Mouse (Mus musculus): Measurements from ENCODE around the gene Secisbp2. TPM values are rescaled to one million over a fixed set of nuclear protein-coding genes. Genes with fewer than 3 reads are reported as not detected.

The Secisbp2 gene
- total RNA-seq, 2 experiments from 2014 or later: 17.1 to 19.6 TPM

DNA sequence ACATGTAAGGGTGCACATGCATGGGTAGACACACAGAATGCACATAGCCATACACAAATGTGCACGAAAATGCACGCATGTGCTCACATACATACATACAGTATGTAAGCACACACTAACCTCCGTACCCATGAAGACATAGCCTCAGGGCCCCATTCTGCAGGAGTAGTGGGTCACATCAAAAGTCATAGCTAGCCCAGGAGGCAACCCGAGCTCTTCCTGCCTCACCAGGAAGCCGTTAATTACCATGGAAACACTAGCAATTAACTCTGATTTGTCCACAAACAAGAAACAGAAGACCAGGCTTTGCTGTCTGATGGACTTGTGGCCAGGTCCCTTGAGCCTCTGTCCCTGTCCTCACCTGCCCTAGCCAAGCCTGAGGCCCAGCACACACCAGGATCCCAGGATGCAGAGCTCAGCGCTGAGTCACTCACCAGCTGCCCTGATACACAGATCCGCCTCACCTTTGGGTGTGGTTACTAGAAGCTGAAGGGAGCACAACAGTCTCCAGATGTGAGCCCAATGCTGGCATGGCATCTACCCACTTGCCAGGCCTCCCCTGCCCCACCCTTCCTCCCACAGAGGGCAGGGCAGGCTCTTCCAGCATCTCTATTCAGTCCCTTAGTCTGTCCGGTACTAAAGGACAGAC, 74.6 kb downstream of the Secisbp2 start:
- no peak for DNase-seq (ENCODE audit: extremely low spot score in 1 of 2, low spot score in 1 of 2)

DNA sequence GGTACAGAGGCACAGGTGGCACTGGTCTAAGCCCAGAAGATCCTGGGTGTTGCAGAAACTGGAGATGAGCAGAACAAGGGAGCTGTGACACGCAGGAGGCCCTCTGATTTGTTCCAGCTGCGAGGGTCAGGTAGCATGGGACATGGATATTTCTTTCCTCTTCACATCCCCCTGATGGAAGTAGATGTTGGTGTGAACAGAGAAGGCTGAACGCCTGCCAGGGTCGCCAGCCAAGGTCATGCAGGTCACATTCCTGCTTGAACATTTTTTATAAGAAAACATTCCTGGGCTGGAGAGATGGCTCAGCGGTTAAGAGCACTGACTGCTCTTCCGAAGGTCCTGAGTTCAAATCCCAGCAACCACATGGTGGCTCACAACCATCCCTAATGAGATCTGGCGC, 75.9 kb downstream of the Secisbp2 start:
- no peak for DNase-seq (ENCODE audit: extremely low spot score in 1 of 2, low spot score in 1 of 2)

DNA sequence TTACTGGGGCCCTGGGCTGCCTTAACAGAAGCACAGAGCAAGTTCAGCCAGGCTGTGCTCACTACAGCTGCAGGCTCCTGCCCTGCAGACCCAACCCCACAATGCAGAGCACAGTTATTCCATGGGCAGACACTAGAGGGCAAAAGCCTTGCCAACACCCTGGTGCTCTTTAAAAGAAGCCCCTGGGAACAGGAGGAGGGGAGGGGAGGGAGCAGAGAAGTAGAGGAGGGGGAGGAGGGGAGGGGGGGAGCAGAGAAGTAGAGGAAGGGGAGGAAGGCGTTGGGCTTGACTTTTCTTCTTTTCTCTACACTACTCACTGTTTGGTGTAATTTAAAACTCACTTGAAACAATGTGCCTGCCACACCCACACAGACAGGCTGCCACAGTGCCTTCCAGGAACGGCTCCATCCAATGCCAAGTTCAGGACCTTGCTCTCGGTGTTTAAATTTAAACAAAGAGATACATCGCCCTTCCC, 78.4 kb downstream of the Secisbp2 start:
- no peak for DNase-seq (ENCODE audit: extremely low spot score in 1 of 2, low spot score in 1 of 2)

DNA sequence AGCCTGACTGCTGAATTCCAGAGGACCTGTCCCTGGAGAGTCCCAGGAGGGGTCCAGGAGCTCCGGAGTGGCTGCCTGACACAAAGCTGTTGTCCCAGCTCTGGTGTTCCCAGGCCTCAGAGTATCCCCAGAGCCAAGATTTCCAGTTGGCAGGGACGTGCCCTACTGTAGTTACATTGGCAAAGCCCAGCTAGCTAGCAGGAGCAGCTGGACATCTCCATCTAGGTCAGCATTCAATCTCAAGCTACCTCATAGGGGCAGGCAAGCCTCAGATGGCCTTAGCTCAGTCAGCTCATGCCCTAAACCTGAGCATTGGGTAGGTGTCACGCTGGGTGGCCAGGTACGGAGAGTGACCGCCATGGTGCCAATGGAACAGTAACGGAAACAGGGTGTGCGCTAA, 80.0 kb downstream of the Secisbp2 start:
- DNase-seq (ENCODE audit: extremely low spot score in 1 of 2, low spot score in 1 of 2): no peak

DNA sequence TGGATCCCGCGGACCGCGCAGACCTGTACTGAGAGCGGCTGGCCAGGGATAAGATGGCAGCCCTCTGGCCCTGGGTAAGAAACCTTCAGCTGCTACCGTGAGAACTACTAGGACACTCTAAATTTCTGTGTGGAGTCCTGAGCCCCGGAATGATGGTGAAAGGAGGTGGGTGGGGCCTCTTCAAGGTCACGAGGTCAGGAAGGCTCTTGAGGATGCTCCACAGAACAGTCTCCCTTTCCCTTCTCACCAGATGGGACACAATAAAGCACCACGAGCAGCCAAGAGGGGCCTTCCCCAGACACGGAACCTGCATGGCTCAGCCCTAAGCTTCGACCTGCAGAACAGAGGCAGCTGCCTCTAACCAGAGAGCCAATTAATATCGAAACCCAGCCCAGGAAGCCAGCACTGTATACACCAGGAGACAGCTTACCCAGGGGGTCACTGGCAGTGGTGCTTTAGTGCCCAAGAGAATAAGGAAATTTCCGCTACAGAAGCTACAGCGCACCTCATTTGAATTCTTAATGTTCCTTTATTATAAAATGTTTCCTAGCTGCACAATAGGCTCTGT, 80.7 kb downstream of the Secisbp2 start:
- DNase-seq (ENCODE audit: extremely low spot score in 1 of 2, low spot score in 1 of 2): no peak

Other genes starting within 250 kb of the Secisbp2 start
- 1 to 10 TPM; 5.9 to 6.1 TPM for gene S1pr3, start 243.1 kb upstream of the Secisbp2 start, total RNA-seq (2021)
- gene Shc3, start 82.3 kb upstream of the Secisbp2 start, total RNA-seq (2021): 100 to 1,000 TPM; 113 to 143 TPM
- gene Cks2, start 6.5 kb upstream of the Secisbp2 start, total RNA-seq (2021): 1 to 10 TPM; 1.3 TPM
- gene Sema4d, start 142.1 kb downstream of the Secisbp2 start, total RNA-seq (2021): 100 to 1,000 TPM; 127 to 132 TPM
- gene Gadd45g, start 195.0 kb downstream of the Secisbp2 start, total RNA-seq (2021): 10 to 100 TPM; 16.5 to 24.1 TPM